Comparison of ENCODE assay signal across 17 mouse cellular contexts in genomic region chr5:35019673-35020300, GRCm38 (mm10). TPM values are rescaled to one million over a fixed set of nuclear protein-coding genes. Genes with fewer than 3 reads are reported as not detected.
DNase-seq lines count a peak whose midpoint lies in the region; ATAC-seq and TF ChIP-seq lines count a peak whose summit lies in the region.
"Had no signal": no experiment of that assay in that cellular context is flagged by ENCODE, and none has a peak within 500 bp of the region (broad histone marks: within the 10 kb centered on the region; RNA-seq: fewer than 3 reads in every experiment).

No protein-coding gene starts in this region.

- H3K4me3 ChIP-seq in heart, embryonic 15.5 days: no peak overlapping the region
- no peak overlapping the region for H3K4me3 ChIP-seq in lung, postnatal 0 days (ENCODE audit: low read depth, low read length)
- no peak overlapping the region for H3K4me3 ChIP-seq in embryonic fibroblast, embryonic 13.5 days (ENCODE audit: insufficient read depth, low read length)
- H3K4me3 ChIP-seq in intestine, embryonic 16.5 days (ENCODE audit: low read length): no peak overlapping the region
- H3K4me3 ChIP-seq: embryonic facial prominence, embryonic 13.5 days had no signal

- intact Hi-C loops in heart, postnatal 25 days (cut with DNase I): no loop called here

- H3K27me3 ChIP-seq in heart, embryonic 15.5 days: no peaks in the 10 kb centered on the region
- no peaks in the 10 kb centered on the region for H3K27me3 ChIP-seq in lung, postnatal 0 days (replicated peaks; ENCODE audit: insufficient read depth, low read length)
- no peaks in the 10 kb centered on the region for H3K27me3 ChIP-seq in intestine, embryonic 16.5 days (replicated peaks; ENCODE audit: control insufficient read depth, insufficient read depth, low read length)
- H3K27me3 ChIP-seq: CH12.LX; embryonic facial prominence, embryonic 13.5 days had no signal

- DNase-seq in heart, postnatal 25 days (ENCODE audit: low spot score): no peak
- peak; percentile 43 for DNase-seq in lung, postnatal 0 days (ENCODE audit: low spot score)
- DNase-seq in lung, postnatal 25 days (ENCODE audit: low spot score): no peak
- DNase-seq in skeletal muscle tissue, adult 2 months (ENCODE audit: low read depth, low spot score): peak; percentile 18
- no peak for DNase-seq in c-Kit-positive CD71-positive TER-119-positive erythroid progenitor cells, embryonic 14.5 days (ENCODE audit: low spot score)
- DNase-seq: cerebellum, postnatal 10 days; kidney, adult 11 months; thymus, postnatal 36 days had no signal

- no peak for ATAC-seq in heart, embryonic 15.5 days (replicated peaks; ENCODE audit: insufficient number of reproducible peaks, insufficient read depth, low FRiP score, low read depth)
- peak; percentile 46 for ATAC-seq in lung, postnatal 0 days
- no peak for ATAC-seq in intestine, embryonic 16.5 days

- no peak for TF ChIP-seq CTCF in lung, postnatal 0 days (IDR thresholded peaks at IDR 0.05)
- TF ChIP-seq CTCF in embryonic fibroblast, embryonic 13.5 days (IDR thresholded peaks at IDR 0.05; ENCODE audit: borderline replicate concordance, insufficient read depth, low read length): no peak

- 56% methylated on average over 9 of the region's 9 CpGs for WGBS in heart, embryonic 15.5 days
- WGBS in lung, postnatal 0 days: 49% methylated on average over 9 of the region's 9 CpGs
- 63% methylated on average over 9 of the region's 9 CpGs for WGBS in intestine, embryonic 16.5 days

- no peaks in the 10 kb centered on the region for H3K9me3 ChIP-seq in heart, embryonic 15.5 days (replicated peaks)
- no peaks in the 10 kb centered on the region for H3K9me3 ChIP-seq in lung, postnatal 0 days (ENCODE audit: low read length)
- H3K9me3 ChIP-seq in intestine, embryonic 16.5 days (ENCODE audit: control insufficient read depth, low read length): no peaks in the 10 kb centered on the region
- H3K9me3 ChIP-seq: embryonic facial prominence, embryonic 13.5 days had no signal

- H3K4me2 ChIP-seq in heart, embryonic 15.5 days: no peak overlapping the region
- no peak overlapping the region for H3K4me2 ChIP-seq in lung, postnatal 0 days (replicated peaks; ENCODE audit: low read depth, low read length)
- no peak overlapping the region for H3K4me2 ChIP-seq in intestine, embryonic 16.5 days (ENCODE audit: low read depth, low read length)
- H3K4me2 ChIP-seq: embryonic facial prominence, embryonic 13.5 days; heart, embryonic 11.5 days; liver, embryonic 11.5 days had no signal

- H3K27ac ChIP-seq in heart, embryonic 15.5 days: peak overlapping the region; percentile 31
- H3K27ac ChIP-seq in lung, postnatal 0 days (ENCODE audit: low read length): peak overlapping the region; percentile 87; the same call in 1 of the 2 replicates
- H3K27ac ChIP-seq in embryonic fibroblast, embryonic 13.5 days (ENCODE audit: insufficient read depth, low read length): peak overlapping the region; percentile 9; the same call in 1 of the 2 replicates
- no peak overlapping the region for H3K27ac ChIP-seq in intestine, embryonic 16.5 days (ENCODE audit: low read length)

- TF ChIP-seq EP300 in lung, postnatal 0 days (IDR thresholded peaks at IDR 0.05): no peak

- peaks cover 5% of the 10 kb centered on the region; the same call in 1 of the 2 replicates for H3K36me3 ChIP-seq in heart, embryonic 15.5 days
- no peaks in the 10 kb centered on the region for H3K36me3 ChIP-seq in lung, postnatal 0 days (ENCODE audit: insufficient read depth, low read length)
- H3K36me3 ChIP-seq in intestine, embryonic 16.5 days (ENCODE audit: control insufficient read depth, insufficient read depth, low read length): no peaks in the 10 kb centered on the region

- no peak for TF ChIP-seq POLR2A in embryonic fibroblast, embryonic 13.5 days (IDR thresholded peaks at IDR 0.05; ENCODE audit: low read depth, low read length)

- H3K4me1 ChIP-seq in heart, embryonic 15.5 days (replicated peaks): peaks cover 28% of the 10 kb centered on the region
- H3K4me1 ChIP-seq in lung, postnatal 0 days (ENCODE audit: insufficient read depth, low read depth, low read length): peaks cover 4% of the 10 kb centered on the region; the same call in 1 of the 2 replicates
- peaks cover 28% of the 10 kb centered on the region for H3K4me1 ChIP-seq in embryonic fibroblast, embryonic 13.5 days (ENCODE audit: control insufficient read depth, insufficient read depth, low read length)
- H3K4me1 ChIP-seq in intestine, embryonic 16.5 days (ENCODE audit: control insufficient read depth, insufficient read depth, low read length): no peaks in the 10 kb centered on the region

- H3K9ac ChIP-seq in heart, embryonic 15.5 days: no peak overlapping the region
- no peak overlapping the region for H3K9ac ChIP-seq in lung, postnatal 0 days (replicated peaks; ENCODE audit: low read depth)
- no peak overlapping the region for H3K9ac ChIP-seq in intestine, embryonic 16.5 days (ENCODE audit: low read depth, low read length)
- H3K9ac ChIP-seq: embryonic facial prominence, embryonic 13.5 days had no signal

RNA-seq across cellular contexts. Expression of gene Hgfac, which starts 21.5 kb away (rescaled TPM):
- polyA plus RNA-seq in heart, embryonic 15.5 days (2015; fragmentation: Nextera tagmentation; extraction: Ambion mirVana): 0.48 and 1.9 TPM in 2 replicates
- total RNA-seq in heart, postnatal 25 days (2021): under 1 TPM; 0.34 TPM
- 0.73 and 0.82 TPM in 2 replicates for polyA plus RNA-seq in lung, postnatal 0 days (2015; fragmentation: Nextera tagmentation; extraction: Ambion mirVana)
- 0.67 TPM in 1 of 2 replicates, not detected in the other for polyA plus RNA-seq in embryonic fibroblast, embryonic 13.5 days (2011; ENCODE audit: insufficient read length, low read depth, missing spikeins)
- 14.1 and 14.9 TPM in 2 replicates for polyA plus RNA-seq in intestine, embryonic 16.5 days (2015; fragmentation: Nextera tagmentation; extraction: Ambion mirVana)
- total RNA-seq: CH12.LX; neutrophil, adult 5-6 weeks had no signal

RNA-seq across cellular contexts. Expression of gene Dok7, which starts 36.8 kb away (rescaled TPM):
- 11.3 and 12.9 TPM in 2 replicates for polyA plus RNA-seq in heart, embryonic 15.5 days (2015; fragmentation: Nextera tagmentation; extraction: Ambion mirVana)
- total RNA-seq in heart, postnatal 25 days (2021): 10 to 100 TPM; 34.5 to 43.8 TPM
- 0.56 and 0.67 TPM in 2 replicates for polyA plus RNA-seq in lung, postnatal 0 days (2015; fragmentation: Nextera tagmentation; extraction: Ambion mirVana)
- not detected in 2 replicates for polyA plus RNA-seq in embryonic fibroblast, embryonic 13.5 days (2011; ENCODE audit: insufficient read length, low read depth, missing spikeins)
- 1.3 and 1.4 TPM in 2 replicates for polyA plus RNA-seq in intestine, embryonic 16.5 days (2015; fragmentation: Nextera tagmentation; extraction: Ambion mirVana)
- total RNA-seq: CH12.LX; megakaryocyte, adult 5-6 weeks; neutrophil, adult 5-6 weeks had no signal

Comparison
In these comparisons a context has a peak if more than half of its experiments do, and no peak if none do; other contexts are left out.
1. DNase-seq: peak in lung, postnatal 0 days (single experiment) and skeletal muscle tissue, adult 2 months (single experiment); none in heart, postnatal 25 days (single experiment), lung, postnatal 25 days (single experiment) and c-Kit-positive CD71-positive TER-119-positive erythroid progenitor cells, embryonic 14.5 days (single experiment).